Mouse (Mus musculus) cortical plate, adult 2 months (tissue): ENCODE data around the gene Pcare. TPM values are rescaled to one million over a fixed set of nuclear protein-coding genes. Genes with fewer than 3 reads are reported as not detected.

ENCODE experiments used
- H3K27ac ChIP-seq: fragments of 200-500 bp; 2 replicates; pipeline ENCODE4 v1.5.1; 2012; ENCODE audit warnings: low read length, control low read depth, inconsistent platforms; ENCODE audit not compliant: insufficient read depth
- H3K4me1 ChIP-seq: fragments of 200-500 bp; 2 replicates; pipeline ENCODE4 v1.6.1; 2011; ENCODE audit warnings: low read length; ENCODE audit not compliant: control insufficient read depth, insufficient read depth
- H3K4me3 ChIP-seq: fragments of 200-500 bp; 2 replicates; pipeline ENCODE4 v1.5.1; 2011; ENCODE audit warnings: mild to moderate bottlenecking, low read length, control low read depth; ENCODE audit not compliant: insufficient read depth
- CTCF ChIP-seq: fragments of 200-500 bp; IDR thresholded peaks from 2 replicates; pipeline ENCODE4 v1.5.1; 2011; ENCODE audit warnings: mild to moderate bottlenecking, control low read depth, low read length; ENCODE audit not compliant: insufficient read depth; ENCODE audit errors: extremely low read depth
- POLR2A ChIP-seq: fragments of 200-500 bp; IDR thresholded peaks from 2 replicates; pipeline ENCODE4 v1.6.1; 2011; ENCODE audit warnings: mild to moderate bottlenecking, low read length, control low read depth; ENCODE audit not compliant: insufficient read depth; ENCODE audit errors: extremely low read depth
- polyA plus RNA-seq: library from polyadenylated mRNA; depleted of rRNA; stranded (reverse); fragments of >200 nt; gene quantifications from 2 replicates; pipeline ENCODE4 v1.2.3, GENCODE M21; 2012; rRNA removed

The Pcare gene
- polyA plus RNA-seq, 1 experiment = 0.08 TPM

DNA sequence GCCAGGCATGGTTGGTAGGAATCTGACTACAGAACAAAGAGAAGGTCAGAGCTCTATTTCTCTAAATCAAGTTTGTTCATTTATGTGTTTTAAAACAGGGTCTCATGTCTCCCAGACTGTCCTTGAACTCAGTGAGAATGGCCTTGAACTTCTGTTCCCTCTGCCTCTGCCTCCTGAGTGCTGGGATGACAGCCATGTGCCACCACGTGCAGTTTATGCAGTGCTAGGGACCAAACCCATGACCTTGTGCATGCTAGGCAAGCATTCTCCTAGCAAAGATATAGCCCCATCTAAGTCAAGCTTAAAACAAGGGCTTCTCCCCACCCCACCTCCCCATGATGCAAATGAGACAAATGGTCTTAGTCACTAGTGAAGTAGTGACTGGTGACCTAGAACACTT is 47.6 kb downstream of the Pcare start:
- TF ChIP-seq CTCF (no peak), POLR2A (no peak)
- Histone ChIP-seq H3K4me1 (no peaks in the 10 kb centered on the region), H3K4me3 (no peak overlapping the region), H3K27ac (no peak overlapping the region)

DNA sequence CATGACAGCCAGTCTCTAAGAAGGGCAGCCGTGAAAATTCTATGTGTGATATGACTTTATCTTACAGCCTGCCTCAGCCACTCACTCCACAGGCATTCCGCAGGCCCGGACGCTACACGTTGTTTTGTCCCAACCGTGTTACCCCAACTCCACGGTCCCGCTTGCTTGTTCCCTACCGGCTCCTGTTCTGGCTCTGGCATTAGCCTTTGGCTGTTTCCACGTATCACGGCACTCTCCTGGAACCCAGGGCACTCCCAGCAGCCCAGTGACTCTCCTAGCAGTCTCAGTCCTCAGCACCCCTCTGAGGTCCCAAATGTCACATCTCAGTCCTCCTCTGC is 54.1 kb downstream of the Pcare start:
- Histone ChIP-seq H3K4me3 (no peak overlapping the region), H3K27ac (no peak overlapping the region), H3K4me1 (no peaks in the 10 kb centered on the region)
- no peak for TF ChIP-seq CTCF
- TF ChIP-seq POLR2A = no peak

DNA sequence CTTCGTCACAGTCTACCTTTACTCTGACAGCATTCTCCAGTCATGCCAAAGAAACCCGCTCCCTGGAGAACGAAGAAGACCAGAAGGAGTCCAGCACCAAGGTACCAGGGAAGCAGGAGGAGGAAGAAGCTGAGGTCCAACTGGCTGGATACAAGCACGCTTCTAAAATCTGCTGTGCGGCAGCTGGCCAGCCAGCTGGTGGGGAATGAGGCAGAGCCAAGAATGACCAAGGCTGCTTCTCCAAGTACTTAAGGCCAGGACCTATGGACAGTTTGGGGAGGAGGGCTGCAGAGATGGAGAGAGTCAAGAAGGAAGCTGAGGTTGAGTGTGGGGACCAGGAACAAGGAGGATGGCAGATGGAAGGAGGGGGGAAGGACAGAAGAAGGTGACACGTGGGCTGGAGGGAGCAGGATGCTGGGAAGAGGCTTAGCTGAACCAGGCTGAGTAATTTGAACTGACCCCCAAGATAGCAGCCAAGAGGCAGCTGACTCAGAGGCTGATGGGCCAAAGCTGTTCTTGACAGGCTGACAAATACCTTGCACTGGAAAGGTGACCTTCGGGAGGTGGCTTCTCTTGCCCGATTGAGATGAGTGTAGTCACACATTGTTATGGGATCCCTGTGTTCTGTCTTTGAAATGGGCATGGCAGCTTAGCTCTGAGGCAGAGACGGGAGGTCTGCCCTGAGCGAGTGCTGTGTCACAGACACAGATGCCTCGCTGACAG is 54.6 kb downstream of the Pcare start:
- no peak overlapping the region for H3K4me3 ChIP-seq
- no peak for TF ChIP-seq POLR2A
- H3K4me1 ChIP-seq = peaks cover 3% of the 10 kb centered on the region; the same call in 1 of the 2 replicates

DNA sequence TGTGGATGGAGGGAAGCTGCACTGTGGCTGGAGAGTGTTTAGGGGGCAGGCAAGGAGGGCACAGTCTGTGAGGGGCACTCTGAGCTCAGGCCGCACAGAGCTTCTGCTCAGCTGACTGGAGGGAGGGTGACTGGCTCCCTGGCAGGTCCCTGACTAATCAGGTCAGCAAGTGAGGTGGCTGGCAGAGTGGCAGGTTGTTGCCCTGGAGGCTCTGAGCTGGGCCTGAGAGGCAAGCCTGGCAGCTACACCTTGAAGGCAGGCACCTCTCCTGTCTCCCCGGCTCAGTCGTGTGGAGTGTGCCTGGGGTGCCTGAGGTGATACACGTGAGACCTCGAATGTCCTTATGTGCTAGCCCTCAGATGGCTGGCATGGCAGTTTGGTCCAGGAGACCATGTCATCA is 56.3 kb downstream of the Pcare start:
- H3K27ac ChIP-seq = no peak overlapping the region
- H3K4me3 ChIP-seq = no peak overlapping the region
- H3K4me1 ChIP-seq = peaks cover 3% of the 10 kb centered on the region; the same call in 1 of the 2 replicates
- TF ChIP-seq POLR2A = no peak
- TF ChIP-seq CTCF = no peak

More for the DNA sequence above, 54.6 kb downstream of the Pcare start:
- H3K27ac ChIP-seq = no peak overlapping the region

DNA sequence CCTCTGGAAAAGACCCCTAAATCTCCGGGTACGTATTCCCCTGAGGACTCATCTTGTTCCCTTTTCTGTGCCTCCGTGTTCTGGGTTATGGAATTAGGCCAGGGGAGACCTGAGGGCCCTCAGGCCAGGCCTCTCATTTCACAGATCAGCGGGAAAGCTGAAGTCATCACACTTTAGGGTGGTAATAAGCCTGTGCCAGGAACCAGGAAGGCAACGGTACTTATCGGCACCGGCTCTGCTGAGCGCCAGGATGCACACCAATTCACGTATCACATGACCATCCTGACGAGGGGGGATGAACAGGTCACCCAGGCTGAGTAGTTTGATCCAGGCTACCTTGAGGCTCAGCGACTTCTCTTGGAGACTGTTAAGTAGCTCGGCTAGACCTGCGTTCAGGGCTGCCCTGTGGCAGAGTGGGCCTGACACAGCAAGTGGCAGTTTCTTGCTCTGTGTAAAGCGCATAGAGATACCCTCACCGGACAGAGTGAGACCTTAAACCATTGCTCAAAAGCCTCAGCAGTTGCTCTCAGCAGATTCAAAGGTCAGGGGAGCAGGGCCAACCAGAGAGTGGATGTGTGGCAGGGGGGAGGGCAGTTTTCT is 56.9 kb downstream of the Pcare start:
- Histone ChIP-seq H3K27ac (no peak overlapping the region), H3K4me3 (no peak overlapping the region), H3K4me1 (peaks cover 3% of the 10 kb centered on the region; the same call in 1 of the 2 replicates)
- TF ChIP-seq POLR2A (no peak), CTCF (no peak)

DNA sequence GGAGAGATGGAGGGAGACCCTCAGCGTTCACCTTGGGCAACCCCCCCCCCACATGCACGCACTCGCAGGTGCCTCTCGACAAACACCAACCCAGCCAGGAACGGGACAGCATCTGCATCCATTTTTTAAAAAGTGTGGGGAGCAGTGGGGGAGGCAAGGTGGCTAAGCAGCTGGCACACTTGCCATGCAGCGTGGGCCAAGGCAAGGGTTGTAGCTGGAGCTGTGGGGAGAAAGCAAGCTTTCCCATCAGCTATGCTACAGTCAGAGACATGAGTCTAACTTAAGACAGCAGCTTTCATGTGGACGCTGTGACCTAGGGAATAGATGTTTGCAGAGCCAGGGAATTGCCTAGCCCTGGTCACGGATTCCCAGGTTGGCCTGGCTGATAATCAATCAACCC is 57.5 kb downstream of the Pcare start:
- H3K4me1 ChIP-seq = peaks cover 5% of the 10 kb centered on the region
- TF ChIP-seq POLR2A (no peak), CTCF (no peak)
- no peak overlapping the region for H3K4me3 ChIP-seq
- H3K27ac ChIP-seq = no peak overlapping the region

DNA sequence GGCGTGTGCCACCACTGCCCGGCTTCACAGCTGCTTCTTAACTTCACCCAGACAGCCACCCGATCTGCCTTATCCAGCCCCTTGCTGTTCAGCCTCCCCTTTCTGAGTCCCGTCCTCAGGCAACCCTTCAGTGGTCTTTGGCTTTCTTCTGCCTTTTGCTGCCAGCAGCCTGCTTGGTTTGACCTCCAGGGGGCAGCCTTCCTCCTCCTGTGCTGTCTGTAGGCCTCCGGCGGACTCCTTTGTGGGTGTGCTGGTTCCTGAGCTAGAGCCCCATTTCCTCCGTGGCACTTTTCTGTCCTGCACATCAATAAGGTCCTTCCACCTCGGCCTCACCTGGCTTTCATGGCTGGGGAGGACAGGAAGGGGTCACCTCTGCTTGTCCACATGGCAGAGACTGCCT is 58.9 kb downstream of the Pcare start:
- Histone ChIP-seq H3K4me3 (no peak overlapping the region), H3K4me1 (peaks cover 5% of the 10 kb centered on the region), H3K27ac (no peak overlapping the region)
- TF ChIP-seq POLR2A (no peak), CTCF (no peak)

Other genes starting within 250 kb of the Pcare start
- 0.17 and 0.38 TPM in 2 replicates for gene Ndc80, start 226.0 kb downstream of the Pcare start, polyA plus RNA-seq
- gene Spdya, start 200.8 kb downstream of the Pcare start, polyA plus RNA-seq = 1.7 and 2.0 TPM in 2 replicates
- 18.6 and 23.3 TPM in 2 replicates for gene Wdr43, start 137.0 kb downstream of the Pcare start, polyA plus RNA-seq
- gene Togaram2, start 79.6 kb downstream of the Pcare start, polyA plus RNA-seq = 1.7 and 1.8 TPM in 2 replicates
- 38.9 and 42.2 TPM in 2 replicates for gene Clip4, start 15.6 kb upstream of the Pcare start, polyA plus RNA-seq